Mouse (Mus musculus): ENCODE measurements around the gene Hist1h2ao. TPM values are rescaled to one million over a fixed set of nuclear protein-coding genes. Genes with fewer than 3 reads are reported as not detected.
"Not testable (repeated sequence)": the region's sequence is repeated elsewhere in the genome, so short reads cannot be mapped to it uniquely, and the experiment has no call there.

Hist1h2ao gene
- total RNA-seq (2017): 88.7 TPM in 1 of 2 replicates, not detected in the other

DNA sequence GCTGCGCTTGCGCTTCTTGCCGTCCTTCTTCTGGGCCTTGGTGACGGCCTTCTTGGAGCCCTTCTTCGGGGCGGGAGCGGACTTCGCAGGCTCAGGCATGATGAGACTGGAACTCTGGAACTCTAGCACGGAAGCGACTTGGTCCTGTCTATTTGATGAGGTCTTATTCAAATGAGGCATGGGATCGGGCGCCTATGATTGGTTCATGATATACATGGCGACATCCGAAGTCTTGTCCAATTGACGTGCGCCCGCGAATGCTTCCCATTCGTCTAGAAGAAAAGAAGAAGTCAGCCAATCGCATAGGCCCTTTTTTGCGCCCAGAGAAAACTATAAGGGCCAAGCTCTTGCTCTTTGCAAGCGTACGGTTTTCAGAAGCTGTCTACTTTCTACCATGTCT lies at the start of gene Hist1h2ao, which contains the start of gene Hist1h2bq:
Hist1h2ao (plus strand) TSS at position 393 of the 400 bp plus-strand sequence.
Hist1h2bq (minus strand) TSS at position 125 of the 400 bp plus-strand sequence.
- ATAC-seq (ENCODE audit: extremely low read depth, insufficient number of reproducible peaks, low FRiP score, poor library complexity, severe bottlenecking): peak; percentile 94

DNA sequence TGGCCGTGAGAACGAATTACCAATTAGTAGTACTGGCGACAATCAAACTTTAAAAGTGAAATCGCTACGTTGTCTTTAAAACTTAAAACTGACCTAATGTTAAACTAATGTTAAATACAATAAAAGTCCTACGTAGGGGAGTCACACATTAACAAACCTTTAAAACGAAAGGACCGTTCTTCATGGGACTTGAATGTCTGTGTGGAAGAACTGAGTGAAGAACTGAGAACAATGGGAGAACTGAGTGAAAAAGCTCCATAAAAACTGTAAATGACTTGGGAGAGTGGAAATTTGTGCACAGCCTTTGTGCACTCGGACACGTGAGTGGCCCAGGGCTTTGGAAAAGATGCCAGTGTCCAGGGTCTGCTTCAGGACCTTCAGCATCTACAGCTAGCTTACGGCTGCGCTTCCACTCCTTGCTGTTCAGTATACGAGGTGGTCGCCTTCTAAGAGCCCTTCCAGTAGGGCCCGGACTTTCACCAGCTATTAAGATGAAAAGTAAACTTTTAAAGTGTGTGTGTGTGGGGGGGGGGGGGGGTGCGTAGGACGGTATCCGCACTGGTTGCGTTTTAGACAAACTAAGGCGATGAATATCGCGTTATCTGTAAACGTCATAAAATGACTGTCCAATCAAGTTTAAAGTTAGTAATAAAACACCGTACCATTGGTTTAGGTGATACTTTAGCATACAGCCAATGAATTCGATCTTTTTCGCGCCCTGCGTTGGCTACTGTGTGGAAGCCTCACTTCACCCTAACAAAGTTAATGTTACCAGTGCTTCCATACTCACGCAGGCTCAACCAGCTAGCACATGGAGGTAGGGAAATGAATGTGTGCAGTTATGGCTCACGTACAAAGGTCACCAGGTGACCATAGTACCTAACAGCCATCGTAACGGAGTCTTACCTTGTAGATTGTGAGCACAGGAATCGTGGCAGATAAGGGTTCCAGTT lies 31.2 kb upstream of the Hist1h2ao start:
- peak; percentile 89 for ATAC-seq (ENCODE audit: extremely low read depth, insufficient number of reproducible peaks, low FRiP score, poor library complexity, severe bottlenecking)

DNA sequence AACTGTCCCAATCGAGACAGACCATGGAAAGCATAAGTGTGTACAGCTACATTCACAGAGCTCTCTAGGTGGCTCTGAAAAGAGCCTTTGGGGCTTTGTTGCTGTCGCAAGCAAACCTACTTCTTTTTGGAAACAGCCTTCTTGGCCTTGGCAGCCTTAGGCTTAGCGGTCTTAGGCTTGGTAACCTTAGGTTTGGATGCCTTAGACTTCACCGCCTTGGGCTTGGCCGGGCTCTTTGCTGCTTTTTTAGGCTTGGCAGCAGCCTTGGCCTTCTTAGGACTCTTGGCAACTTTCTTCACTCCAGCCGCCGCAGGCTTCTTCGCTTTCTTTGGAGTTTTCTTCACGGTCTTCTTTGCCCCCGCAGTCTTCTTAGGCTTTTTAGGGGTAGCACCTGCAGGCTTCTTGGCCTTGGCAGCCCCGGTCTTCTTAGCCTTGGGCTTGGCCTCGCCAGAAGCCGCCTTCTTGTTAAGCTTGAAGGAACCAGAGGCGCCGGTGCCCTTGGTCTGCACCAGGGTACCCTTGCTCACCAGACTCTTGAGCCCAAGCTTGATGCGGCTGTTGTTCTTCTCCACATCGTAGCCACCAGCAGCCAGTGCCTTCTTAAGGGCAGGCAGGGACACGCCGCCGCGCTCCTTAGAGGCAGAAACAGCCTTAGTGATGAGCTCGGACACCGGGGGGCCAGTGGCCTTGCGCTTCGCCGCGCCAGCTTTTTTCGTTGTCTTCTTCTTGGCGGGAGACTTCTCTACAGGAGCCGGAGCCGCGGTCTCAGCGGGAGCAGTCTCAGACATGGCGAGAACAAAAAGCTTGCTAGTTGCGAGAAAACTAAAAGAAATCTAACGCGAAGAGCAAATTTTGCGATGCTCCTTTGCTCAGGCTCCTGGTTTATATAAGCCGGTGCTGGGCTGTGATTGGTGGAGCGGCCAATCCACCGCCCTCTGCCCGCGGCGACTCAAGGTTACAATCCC lies 30.2 kb upstream of the Hist1h2ao start, which contains the start of gene Hist1h1b:
Hist1h1b (minus strand) TSS at position 859 of the 965 bp plus-strand sequence.
- no peak for ATAC-seq (ENCODE audit: extremely low read depth, insufficient number of reproducible peaks, low FRiP score, poor library complexity, severe bottlenecking)

DNA sequence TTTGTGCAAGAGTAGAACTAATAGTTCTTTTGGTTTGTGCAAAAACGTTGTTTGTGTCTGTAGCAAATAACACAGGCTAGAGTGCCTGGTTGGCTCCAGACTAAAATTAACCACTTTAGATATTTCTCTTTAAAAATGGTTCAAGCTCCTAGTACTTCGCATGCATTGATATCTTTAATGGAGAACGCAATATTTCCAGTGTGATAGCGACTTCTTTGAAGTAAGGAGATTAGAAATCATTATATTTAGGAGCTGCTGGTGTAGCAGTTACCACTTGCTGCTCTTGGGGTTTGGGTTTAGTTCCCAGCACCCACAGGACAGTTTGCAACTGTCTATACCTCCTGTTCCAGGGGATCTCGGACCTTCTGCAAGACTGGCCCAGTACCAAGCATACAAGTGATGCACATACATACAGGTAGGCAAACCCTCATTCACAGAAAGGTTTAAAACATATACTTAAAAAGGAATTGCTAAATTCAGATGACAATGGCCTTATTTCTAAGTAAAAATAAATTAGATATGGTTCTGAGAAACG lies 29.2 kb upstream of the Hist1h2ao start:
- no peak for ATAC-seq (ENCODE audit: extremely low read depth, insufficient number of reproducible peaks, low FRiP score, poor library complexity, severe bottlenecking)

DNA sequence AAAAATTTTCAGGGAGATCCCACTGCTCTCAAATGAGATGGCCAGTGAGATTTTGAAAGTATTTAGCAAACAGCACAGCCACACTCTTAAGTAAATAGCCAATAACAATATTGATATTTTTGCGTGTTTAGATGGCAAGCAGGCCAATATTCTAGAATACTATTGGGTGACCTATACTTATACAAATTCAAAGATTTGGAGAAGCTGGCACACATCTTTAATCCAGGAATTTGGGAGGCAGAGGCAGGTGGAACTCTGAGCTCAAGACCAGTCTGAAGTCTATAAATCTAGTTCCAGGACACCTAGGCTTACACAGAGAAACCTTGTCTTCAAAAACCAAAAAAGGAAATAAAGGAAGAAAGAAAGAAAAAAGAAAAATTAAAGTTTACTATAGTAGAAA lies 28.6 kb upstream of the Hist1h2ao start:
- ATAC-seq (ENCODE audit: extremely low read depth, insufficient number of reproducible peaks, low FRiP score, poor library complexity, severe bottlenecking): no peak

DNA sequence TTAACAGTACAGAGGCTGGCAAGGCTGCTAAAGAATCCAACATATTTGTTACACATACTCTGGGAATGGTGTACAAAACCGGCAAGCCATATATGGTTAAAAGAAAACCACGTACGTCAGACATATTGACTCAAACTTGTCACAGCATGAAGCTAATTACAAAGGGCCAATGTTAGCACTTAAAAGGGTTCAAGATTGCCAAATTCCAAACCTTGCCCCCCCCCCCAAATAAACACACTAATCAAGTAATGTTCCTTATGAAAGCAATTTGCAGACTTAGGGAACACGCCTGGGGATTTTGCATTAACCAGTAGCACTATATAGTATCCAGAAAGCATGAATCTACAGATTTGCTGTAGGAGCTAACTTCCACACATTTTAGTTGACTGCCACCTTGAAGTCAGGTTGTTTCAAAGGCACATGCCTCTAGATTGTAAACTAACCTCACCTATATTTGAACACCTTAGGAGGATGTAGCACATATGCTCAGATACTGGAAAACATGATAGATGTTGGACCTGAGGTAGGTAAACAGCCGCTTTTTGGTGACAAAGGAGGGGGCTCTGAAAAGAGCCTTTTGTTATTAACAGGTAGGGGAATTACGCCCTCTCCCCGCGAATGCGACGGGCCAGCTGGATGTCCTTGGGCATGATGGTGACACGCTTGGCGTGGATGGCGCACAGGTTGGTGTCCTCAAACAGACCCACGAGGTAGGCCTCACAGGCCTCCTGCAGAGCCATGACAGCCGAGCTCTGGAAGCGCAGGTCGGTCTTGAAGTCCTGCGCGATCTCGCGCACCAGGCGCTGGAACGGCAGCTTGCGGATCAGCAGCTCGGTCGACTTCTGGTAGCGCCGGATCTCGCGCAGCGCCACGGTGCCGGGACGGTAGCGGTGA lies 27.7 kb upstream of the Hist1h2ao start:
- not testable (repeated sequence) for ATAC-seq (ENCODE audit: extremely low read depth, insufficient number of reproducible peaks, low FRiP score, poor library complexity, severe bottlenecking)

DNA sequence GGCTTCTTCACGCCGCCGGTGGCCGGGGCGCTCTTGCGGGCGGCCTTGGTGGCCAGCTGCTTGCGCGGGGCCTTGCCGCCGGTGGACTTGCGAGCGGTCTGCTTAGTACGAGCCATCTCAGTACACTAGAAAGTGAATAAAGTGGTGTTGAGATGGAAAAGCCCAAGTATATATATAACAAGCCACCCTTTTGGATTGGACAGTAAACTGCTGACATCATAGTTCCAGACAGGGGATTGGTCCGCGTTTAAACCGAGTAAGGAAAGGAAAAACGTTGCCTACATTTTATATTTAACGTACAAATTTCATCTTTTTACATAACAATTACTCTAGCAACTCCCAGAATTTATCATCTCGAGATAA lies 27.0 kb upstream of the Hist1h2ao start, which contains the start of gene Hist1h3i:
Hist1h3i (minus strand) TSS at position 116 of the 363 bp plus-strand sequence.
- peak; percentile 56 for ATAC-seq (ENCODE audit: extremely low read depth, insufficient number of reproducible peaks, low FRiP score, poor library complexity, severe bottlenecking)

DNA sequence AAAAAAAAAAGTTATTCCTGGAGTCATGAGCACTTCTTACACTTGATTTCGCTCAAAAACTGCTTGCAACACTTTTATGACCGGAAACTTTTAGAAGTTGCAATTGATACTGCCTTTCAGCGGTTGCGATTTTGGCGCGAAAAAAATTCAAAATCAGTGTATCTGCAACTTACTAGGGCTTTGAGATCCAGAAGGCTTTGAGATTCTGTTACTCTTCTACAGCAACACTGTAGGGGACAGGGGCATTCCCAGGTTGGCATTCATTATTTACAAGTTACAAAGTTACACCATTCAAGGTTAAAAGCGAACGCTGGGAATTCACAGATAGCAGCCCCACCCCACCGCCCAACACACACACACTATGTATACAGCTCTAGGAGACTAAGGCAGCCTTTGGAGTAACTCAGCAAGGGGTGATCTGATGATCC lies 26.5 kb upstream of the Hist1h2ao start:
- ATAC-seq (ENCODE audit: extremely low read depth, insufficient number of reproducible peaks, low FRiP score, poor library complexity, severe bottlenecking): no peak

DNA sequence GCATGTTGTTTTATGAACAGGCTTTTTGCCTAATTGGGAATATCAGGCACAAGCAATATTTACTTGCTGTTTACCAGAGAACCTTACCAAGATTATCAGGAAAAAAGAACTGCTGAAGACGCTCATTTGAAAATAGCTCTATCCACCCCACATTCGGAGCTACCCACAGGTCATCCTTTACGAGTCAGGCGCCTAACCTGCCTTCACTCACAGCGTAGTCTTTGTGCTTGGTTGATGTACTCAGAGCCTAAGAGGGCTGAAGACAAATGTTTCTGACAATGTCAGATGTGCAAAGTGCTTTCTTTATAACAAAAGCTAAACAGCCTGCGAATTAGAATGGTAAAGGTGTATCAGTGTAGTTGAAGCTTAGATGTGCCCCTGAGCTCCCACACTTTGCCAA lies 26.0 kb upstream of the Hist1h2ao start:
- ATAC-seq (ENCODE audit: extremely low read depth, insufficient number of reproducible peaks, low FRiP score, poor library complexity, severe bottlenecking): no peak

DNA sequence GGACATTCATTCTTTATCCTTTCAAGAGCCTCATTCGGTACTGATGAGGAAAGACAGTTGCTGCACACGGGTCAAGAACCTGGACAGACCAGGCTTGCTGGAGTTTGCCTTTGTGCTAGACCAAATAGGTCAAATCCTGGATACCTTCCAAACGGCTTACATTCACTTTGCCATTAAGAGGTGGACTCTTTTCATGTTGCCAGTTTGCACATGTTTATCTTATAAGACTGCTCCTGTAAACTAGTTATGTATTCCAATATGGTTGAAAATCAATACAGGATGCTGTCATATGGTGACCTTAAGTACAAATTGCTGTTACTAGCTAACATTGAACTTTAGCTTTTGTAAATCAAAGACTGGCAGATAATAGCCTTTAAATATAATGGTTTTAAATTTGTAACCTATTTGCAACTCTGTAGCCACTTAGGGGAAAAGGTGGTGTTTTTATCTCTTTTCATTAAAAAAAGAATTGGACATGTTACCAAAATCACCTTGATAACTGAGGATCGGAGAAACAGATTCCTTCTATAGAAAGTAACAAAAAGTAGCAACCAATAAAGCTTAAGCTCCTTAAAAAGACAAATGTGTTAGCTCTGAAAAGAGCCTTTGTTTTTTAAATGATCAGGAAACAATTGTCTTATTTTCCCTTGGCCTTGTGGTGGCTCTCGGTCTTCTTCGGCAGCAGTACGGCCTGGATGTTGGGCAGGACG lies 23.9 kb upstream of the Hist1h2ao start:
- ATAC-seq (ENCODE audit: extremely low read depth, insufficient number of reproducible peaks, low FRiP score, poor library complexity, severe bottlenecking): no peak

DNA sequence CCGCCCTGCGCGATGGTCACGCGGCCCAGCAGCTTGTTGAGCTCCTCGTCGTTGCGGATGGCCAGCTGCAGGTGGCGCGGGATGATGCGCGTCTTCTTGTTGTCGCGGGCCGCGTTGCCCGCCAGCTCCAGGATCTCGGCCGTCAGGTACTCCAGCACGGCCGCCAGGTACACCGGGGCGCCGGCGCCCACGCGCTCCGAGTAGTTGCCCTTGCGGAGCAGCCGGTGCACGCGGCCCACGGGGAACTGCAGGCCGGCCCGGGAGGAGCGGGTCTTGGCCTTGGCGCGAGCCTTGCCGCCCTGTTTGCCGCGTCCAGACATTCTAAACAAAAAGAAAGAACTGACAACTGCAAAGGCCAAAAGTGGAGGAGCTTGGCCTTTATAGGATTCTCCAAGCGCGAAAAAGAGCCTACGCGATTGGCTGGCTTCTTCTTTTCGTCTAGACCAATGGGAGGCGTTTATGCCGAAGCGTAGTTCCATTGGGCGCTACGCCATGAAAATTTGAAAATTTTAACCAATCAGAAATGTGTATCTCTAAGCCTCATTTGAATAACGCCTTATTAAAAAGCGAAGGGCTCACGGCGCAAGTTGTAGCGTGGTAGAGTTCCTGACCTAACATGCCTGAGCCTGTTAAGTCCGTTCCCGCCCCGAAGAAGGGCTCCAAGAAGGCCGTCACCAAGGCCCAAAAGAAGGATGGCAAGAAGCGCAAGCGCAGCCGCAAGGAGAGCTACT lies 23.2 kb upstream of the Hist1h2ao start, which contains the start of the genes Hist1h2an and Hist1h2bp:
Hist1h2an (minus strand) TSS at position 320 of the 731 bp plus-strand sequence.
Hist1h2bp (plus strand) TSS at position 563 of the 731 bp plus-strand sequence.
- peak; percentile 95 for ATAC-seq (ENCODE audit: extremely low read depth, insufficient number of reproducible peaks, low FRiP score, poor library complexity, severe bottlenecking)

DNA sequence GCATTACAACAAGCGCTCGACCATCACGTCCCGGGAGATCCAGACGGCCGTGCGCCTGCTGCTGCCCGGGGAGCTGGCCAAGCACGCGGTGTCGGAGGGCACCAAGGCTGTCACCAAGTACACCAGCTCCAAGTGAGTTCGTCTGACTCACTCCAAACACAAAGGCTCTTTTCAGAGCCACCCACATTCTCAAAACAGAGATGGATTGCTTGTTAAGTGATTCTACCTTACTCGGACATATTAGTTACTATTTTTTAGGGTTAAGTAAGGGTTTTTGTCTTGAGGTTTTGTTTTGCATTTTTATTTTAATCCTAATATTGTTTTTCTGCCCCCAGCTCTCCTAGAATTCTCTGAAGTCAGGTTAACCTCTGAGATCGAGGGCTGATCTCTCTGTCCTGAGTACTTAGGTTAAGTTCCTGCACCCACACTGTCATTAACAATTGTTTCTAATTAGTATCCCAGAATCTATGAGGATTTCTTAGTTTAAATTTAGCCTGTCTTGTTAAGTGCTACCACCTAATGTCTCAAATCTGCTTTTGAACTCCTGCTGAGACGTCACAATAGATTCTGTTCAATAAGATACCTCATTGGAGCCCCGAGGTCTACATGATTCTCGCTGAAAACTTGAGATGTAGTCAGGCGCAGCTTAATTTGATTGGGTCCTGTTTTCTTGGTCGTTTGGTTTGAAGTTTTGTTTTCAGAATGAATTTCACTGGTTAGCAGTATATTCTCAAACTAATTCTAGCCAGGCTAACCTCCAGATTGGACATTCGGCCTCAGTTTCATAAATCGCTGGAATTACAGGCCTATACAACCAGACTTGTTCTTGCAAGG lies 22.3 kb upstream of the Hist1h2ao start:
- ATAC-seq (ENCODE audit: extremely low read depth, insufficient number of reproducible peaks, low FRiP score, poor library complexity, severe bottlenecking): no peak

DNA sequence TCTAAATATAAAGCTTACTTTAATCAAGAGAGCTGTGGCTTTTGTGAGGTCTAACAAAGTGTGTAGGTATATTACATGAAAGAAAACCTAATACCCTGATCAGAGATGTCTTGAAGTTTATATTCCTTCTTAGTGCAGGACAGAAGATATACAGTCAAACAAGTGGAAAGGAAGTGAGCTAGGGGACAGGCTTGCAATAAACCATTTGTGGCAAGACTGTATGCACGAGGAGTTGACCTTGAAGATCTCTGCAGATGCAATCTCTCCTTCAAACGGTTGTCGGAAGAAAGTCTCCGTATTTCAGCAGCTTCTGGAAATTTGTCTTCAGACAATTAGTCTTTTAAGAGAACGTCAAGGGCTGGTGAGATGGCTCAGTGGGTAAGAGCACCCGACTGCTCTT lies 20.3 kb upstream of the Hist1h2ao start:
- ATAC-seq (ENCODE audit: extremely low read depth, insufficient number of reproducible peaks, low FRiP score, poor library complexity, severe bottlenecking): no peak

DNA sequence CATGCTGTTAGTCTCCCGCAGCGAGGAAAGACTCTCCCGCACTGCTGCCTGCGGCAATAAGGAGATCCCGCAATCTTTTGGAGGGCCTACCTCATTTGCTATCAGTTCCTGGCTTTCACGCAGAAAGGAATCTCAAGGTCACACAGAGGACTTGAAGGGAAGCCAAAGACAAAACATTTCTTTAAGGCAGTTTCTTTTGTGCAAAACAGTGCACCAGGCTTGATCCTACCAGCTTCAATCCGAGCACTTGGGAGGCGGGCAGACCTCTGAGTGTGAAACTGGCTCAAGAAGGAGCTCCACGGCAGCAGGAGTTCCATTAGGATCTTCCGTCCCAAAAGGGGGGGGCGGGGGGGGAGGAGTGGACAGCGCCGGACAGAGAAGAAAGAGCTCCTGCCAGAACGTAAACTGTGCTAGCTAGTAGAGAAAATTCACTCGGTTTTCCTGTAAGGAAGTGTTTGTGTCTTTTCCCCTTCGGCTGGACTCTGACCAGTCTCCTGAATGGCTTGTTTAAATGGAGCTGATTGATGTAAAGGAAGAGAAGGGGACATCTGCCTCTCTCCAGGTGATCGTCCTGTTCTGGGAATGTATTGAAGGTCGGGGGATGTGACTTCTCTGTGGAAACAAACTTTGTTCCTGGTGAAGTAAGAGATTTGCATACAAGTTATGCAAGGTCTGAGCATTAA lies 19.5 kb upstream of the Hist1h2ao start:
- no peak for ATAC-seq (ENCODE audit: extremely low read depth, insufficient number of reproducible peaks, low FRiP score, poor library complexity, severe bottlenecking)

DNA sequence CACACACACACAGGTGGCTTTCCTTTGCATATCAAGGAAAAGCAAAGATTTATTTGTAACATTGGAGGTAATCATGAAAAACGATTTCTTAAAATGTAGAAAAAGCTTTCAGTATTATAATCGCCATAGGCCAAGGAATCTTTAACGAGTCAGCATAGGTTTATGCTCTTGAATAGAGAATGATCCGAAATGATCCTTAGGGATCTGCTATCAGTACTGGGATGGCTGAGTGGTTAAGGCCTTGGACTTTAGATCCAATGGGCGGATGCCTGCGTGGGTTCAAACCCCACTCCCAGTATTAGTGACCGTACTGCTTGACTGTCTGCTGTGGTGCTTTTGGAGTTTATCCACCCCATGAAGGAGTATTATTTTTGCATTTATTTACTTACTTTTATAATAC lies 14.7 kb upstream of the Hist1h2ao start:
- ATAC-seq (ENCODE audit: extremely low read depth, insufficient number of reproducible peaks, low FRiP score, poor library complexity, severe bottlenecking): no peak
